Mouse (Mus musculus) spleen, adult 12 weeks (tissue): Measurements from ENCODE around the gene Grik3.

Source experiments
- DNase-seq: peaks from one replicate; pipeline ENCODE4 v3.0.0; 2022; ENCODE audit warnings: low spot score

Gene Grik3

GRCm38 (mm10) chr4:125644581-125645568, 154.4 kb downstream of the Grik3 start:
- DNase-seq, result no peak

GRCm38 (mm10) chr4:125651676-125652246, 161.3 kb downstream of the Grik3 start:
- DNase-seq, result no peak

GRCm38 (mm10) chr4:125656031-125656430, 165.5 kb downstream of the Grik3 start:
- no peak for DNase-seq

GRCm38 (mm10) chr4:125658376-125658775, 167.9 kb downstream of the Grik3 start:
- DNase-seq, result no peak

- no peak for DNase-seq
These were observed 171.5 kb downstream of the Grik3 start for GRCm38 (mm10) chr4:125661982-125662381.

GRCm38 (mm10) chr4:125663262-125663661, 172.8 kb downstream of the Grik3 start:
- DNase-seq, result no peak

- DNase-seq, result no peak
These were observed 175.5 kb downstream of the Grik3 start for GRCm38 (mm10) chr4:125665955-125666354.

GRCm38 (mm10) chr4:125682007-125682406, 191.5 kb downstream of the Grik3 start:
- no peak for DNase-seq

- no peak for DNase-seq
These were observed 196.6 kb downstream of the Grik3 start for GRCm38 (mm10) chr4:125687078-125687477.

- no peak for DNase-seq
These were observed 204.9 kb downstream of the Grik3 start for GRCm38 (mm10) chr4:125695431-125695830.

GRCm38 (mm10) chr4:125696182-125696939, 205.9 kb downstream of the Grik3 start:
- DNase-seq, result no peak

GRCm38 (mm10) chr4:125697626-125698025, 207.1 kb downstream of the Grik3 start:
- DNase-seq, result no peak

GRCm38 (mm10) chr4:125699056-125699455, 208.6 kb downstream of the Grik3 start:
- DNase-seq, result no peak

- no peak for DNase-seq
These were observed 209.8 kb downstream of the Grik3 start for GRCm38 (mm10) chr4:125700331-125700730.

GRCm38 (mm10) chr4:125702607-125703309, 212.3 kb downstream of the Grik3 start:
- DNase-seq, result no peak

- no peak for DNase-seq
These were observed 212.8 kb downstream of the Grik3 start for GRCm38 (mm10) chr4:125703310-125703690.

- no peak for DNase-seq
These were observed 215.2 kb downstream of the Grik3 start for GRCm38 (mm10) chr4:125705746-125706145.

- no peak for DNase-seq
These were observed 219.2 kb downstream of the Grik3 start for GRCm38 (mm10) chr4:125709716-125710115.

- no peak for DNase-seq
These were observed 227.4 kb downstream of the Grik3 start for GRCm38 (mm10) chr4:125717881-125718280.

GRCm38 (mm10) chr4:125718429-125719140, 228.1 kb downstream of the Grik3 start:
- no peak for DNase-seq

GRCm38 (mm10) chr4:125726241-125726640, 235.7 kb downstream of the Grik3 start:
- no peak for DNase-seq
